Mouse (Mus musculus): ENCODE measurements around the gene Nos3. TPM values are rescaled to one million over a fixed set of nuclear protein-coding genes. Genes with fewer than 3 reads are reported as not detected.

The Nos3 gene
- polyA plus RNA-seq, 1 experiment from 2014 or later: 9.2 TPM

DNA sequence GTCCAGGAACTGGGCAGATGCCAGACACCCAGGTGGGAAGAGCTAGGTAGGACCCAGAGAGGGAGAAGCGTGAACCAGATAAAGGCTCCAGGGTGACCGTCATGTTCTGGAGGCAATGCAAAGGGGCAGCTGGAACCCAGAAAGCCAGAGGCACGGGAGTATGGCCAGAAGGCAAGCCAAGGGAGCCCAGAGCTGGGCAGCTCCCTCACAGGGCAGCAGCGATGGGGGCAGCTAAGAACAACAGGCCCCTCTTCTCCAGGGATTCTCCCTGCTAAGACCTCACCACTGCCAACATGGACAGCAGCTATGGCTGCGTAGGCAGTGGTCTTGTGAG is 34.7 kb upstream of the Nos3 start:
- Histone ChIP-seq H3K4me3 (no peak overlapping the region), H3K27ac (replicated peaks) (peak overlapping the region; percentile 81), H3K4me1 (peaks cover 26% of the 10 kb centered on the region), H3K4me2 (replicated peaks) (peak overlapping the region; percentile 56), H3K36me3 (peaks cover 26% of the 10 kb centered on the region), H3K9me3 (no peaks in the 10 kb centered on the region), H3K27me3 (peaks cover 17% of the 10 kb centered on the region; the same call in 1 of the 2 replicates), H3K9ac (replicated peaks) (peak overlapping the region; percentile 55)
- no peak for ATAC-seq (ENCODE audit: low FRiP score, low read depth)
- WGBS: 44% methylated on average over 5 of the region's 5 CpGs

DNA sequence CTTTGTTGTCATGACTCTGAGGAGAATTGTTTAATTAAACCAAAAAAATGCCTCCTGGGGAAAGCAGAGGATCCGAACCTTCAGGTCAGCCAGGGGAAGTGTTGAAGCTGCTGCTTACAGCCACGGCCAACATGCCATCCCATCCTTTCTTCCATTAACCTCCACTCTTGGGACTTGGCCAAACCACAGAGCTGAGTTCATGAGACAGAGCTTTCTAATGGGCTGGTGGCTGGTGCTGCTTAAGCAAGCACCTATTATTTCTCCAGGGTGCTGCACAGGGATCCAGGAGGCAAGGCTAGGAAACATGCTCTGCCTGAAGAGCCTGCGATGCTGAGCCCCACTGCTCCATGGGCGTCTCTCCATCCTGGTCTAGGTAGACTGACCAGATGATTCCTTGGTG is 32.2 kb upstream of the Nos3 start:
- 86% methylated on average over 4 of the region's 4 CpGs for WGBS
- ATAC-seq (ENCODE audit: low FRiP score, low read depth): no peak
- Histone ChIP-seq H3K4me1 (peaks cover 39% of the 10 kb centered on the region), H3K9ac (replicated peaks) (no peak overlapping the region), H3K4me3 (no peak overlapping the region), H3K36me3 (peaks cover 12% of the 10 kb centered on the region), H3K27me3 (peaks cover 5% of the 10 kb centered on the region; the same call in 1 of the 2 replicates), H3K4me2 (replicated peaks) (no peak overlapping the region), H3K27ac (replicated peaks) (no peak overlapping the region), H3K9me3 (no peaks in the 10 kb centered on the region)

DNA sequence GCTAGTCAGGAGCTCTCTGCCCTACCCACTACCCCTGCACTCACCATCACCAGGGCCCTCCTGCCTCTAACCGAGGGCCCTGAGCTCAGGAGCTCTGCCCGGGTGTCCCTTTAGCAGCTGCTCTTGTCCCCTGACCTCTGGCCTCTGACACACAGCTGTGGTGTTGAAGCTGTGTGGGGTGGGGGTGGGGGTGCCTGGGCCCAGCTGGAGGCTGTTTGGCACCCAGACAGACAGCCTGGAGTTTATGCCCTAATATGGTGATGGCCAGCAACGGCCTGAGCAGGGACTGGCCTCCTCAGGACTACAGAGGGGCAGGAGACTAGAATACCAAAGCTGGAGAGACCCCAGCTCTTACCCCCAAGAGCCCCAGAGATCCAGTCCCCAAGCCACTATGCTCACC is 29.9 kb upstream of the Nos3 start:
- Histone ChIP-seq H3K36me3 (peaks cover 12% of the 10 kb centered on the region), H3K27me3 (no peaks in the 10 kb centered on the region), H3K9me3 (no peaks in the 10 kb centered on the region), H3K27ac (replicated peaks) (no peak overlapping the region), H3K9ac (replicated peaks) (no peak overlapping the region), H3K4me3 (no peak overlapping the region), H3K4me1 (peaks cover 30% of the 10 kb centered on the region), H3K4me2 (replicated peaks) (no peak overlapping the region)
- ATAC-seq (ENCODE audit: low FRiP score, low read depth): no peak
- WGBS: 51% methylated on average over 3 of the region's 3 CpGs

DNA sequence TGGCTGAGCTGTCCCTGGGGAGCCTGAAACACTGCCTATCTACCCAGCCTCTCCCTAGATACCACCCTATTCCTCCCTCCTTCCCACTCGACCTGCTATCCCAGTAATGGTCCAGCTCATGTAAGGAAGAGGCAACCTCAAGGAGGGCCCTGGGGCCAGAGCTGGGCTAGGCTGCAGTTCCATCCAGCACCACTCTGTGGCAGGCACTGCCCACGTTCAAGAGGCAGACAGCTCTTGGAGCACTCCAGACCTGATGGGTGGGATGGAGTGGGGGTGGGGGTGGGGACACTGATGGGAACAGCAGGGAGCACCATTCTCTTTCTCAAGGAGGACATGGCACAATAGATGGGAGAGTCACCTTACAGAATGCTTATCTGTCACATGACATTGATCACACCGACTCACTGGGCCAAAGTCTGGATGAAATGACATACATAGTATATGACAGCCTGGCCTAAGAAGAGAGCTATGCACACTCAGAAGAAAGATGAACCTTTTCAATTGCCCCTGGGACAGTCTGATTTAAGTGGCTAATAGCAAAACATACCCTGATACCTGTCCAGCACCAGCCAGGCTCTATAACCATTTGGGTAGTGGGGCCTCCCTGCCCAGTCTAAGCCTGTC is 28.6 kb upstream of the Nos3 start:
- no peak overlapping the region for H3K9ac ChIP-seq (replicated peaks)
- H3K4me3 ChIP-seq: no peak overlapping the region
- no peaks in the 10 kb centered on the region for H3K9me3 ChIP-seq
- H3K27me3 ChIP-seq: no peaks in the 10 kb centered on the region
- 18% methylated on average over 3 of the region's 3 CpGs for whole genome bisulfite sequencing
- no peak overlapping the region for H3K4me2 ChIP-seq (replicated peaks)
- H3K4me1 ChIP-seq: peaks cover 25% of the 10 kb centered on the region
- H3K36me3 ChIP-seq: peaks cover 10% of the 10 kb centered on the region
- peak overlapping the region; percentile 52; the same call in 1 of the 2 replicates for H3K27ac ChIP-seq (replicated peaks)
- ATAC-seq (ENCODE audit: low FRiP score, low read depth): peak; percentile 81

DNA sequence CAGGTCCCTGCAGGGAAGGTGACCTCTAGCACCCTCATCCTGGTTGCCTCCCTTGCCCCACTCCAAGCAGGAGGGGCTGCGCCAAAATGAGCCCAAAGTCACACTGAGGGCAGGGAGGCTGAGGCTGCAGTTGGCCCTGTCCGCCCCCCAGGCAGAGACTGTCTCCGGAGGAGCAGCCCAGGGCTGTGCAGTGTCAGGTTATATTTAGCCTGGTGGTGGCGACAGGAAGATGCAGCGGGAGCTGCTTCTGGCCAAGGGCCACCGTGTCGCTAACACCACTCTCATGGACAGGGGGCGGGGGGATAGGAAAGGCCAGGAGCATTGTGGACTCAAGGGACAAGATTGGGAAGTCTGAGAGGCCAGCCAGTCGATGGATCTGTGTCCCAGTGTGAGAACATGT is 27.2 kb upstream of the Nos3 start:
- Histone ChIP-seq H3K4me3 (no peak overlapping the region), H3K36me3 (no peaks in the 10 kb centered on the region), H3K9ac (replicated peaks) (0 out of 2 replicates have a peak overlapping the region, but pooled peaks have one; percentile 24), H3K4me2 (replicated peaks) (no peak overlapping the region), H3K4me1 (peaks cover 37% of the 10 kb centered on the region), H3K27ac (replicated peaks) (peak overlapping the region; percentile 52; the same call in 1 of the 2 replicates), H3K9me3 (no peaks in the 10 kb centered on the region), H3K27me3 (no peaks in the 10 kb centered on the region)
- 0 out of 2 replicates have a peak, but pooled peaks have one; percentile 7 for ATAC-seq (ENCODE audit: low FRiP score, low read depth)
- WGBS: 31% methylated on average over 9 of the region's 9 CpGs

DNA sequence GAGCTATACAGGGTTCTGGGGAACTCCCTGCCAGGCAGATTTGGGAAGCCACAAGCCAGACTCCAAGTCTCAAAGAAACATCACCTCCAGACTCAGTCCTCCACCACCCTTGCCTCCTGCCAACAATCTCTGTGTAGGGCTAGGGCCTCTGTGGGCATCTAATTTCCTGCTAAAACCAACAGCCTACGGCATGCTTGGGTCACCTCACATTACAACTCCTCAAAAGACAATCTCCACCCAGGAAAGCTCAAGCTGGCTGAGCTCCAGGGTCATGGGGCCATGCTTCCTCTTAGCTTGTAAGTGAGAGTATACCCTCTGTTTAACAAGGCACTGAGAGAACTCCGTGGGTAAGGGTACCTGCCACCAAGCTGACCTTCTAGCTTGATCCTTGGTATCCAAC is 26.8 kb upstream of the Nos3 start:
- Histone ChIP-seq H3K27ac (replicated peaks) (peak overlapping the region; percentile 52; the same call in 1 of the 2 replicates), H3K9me3 (no peaks in the 10 kb centered on the region), H3K36me3 (no peaks in the 10 kb centered on the region), H3K4me3 (no peak overlapping the region), H3K4me1 (peaks cover 41% of the 10 kb centered on the region), H3K27me3 (no peaks in the 10 kb centered on the region), H3K9ac (replicated peaks) (no peak overlapping the region), H3K4me2 (replicated peaks) (no peak overlapping the region)
- 81% methylated on average over 2 of the region's 2 CpGs for WGBS
- no peak for ATAC-seq (ENCODE audit: low FRiP score, low read depth)

DNA sequence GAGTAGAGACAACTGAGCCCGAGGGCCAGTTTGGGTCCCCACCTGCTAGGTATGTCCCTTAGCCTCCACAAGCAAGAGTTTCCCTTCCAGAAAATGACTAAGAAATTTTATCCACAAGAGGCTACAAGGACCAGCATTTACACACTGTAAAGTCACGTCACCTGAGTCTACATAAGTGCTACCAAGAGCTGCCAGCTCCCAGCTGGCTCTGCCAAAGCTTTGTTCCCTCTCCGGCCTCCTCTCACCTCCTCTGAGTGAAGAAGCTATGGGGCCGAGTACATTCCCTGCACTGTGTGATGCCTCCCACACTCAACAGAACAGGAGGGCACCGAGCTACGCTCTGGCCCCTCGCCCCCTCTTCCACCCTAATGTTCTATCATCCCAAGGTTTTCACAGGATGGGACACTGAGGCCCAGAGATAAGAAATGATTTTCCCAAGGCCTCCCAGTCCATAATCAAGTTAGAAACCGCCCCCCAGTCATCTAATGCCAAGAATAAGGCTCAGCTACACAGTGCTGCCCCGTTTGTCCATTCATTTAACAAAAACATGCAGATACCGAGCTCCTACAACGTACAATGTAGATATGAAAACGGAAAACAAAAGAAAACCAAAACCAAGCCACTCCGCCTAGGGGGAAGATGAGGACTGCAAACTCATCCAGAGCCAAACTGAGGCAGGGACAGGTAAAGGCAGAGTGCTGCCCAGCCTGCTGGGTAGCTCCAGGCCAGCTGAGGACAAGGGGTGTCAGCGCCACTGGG is 22.2 kb upstream of the Nos3 start:
- Histone ChIP-seq H3K4me3 (no peak overlapping the region), H3K4me1 (peaks cover 54% of the 10 kb centered on the region)

DNA sequence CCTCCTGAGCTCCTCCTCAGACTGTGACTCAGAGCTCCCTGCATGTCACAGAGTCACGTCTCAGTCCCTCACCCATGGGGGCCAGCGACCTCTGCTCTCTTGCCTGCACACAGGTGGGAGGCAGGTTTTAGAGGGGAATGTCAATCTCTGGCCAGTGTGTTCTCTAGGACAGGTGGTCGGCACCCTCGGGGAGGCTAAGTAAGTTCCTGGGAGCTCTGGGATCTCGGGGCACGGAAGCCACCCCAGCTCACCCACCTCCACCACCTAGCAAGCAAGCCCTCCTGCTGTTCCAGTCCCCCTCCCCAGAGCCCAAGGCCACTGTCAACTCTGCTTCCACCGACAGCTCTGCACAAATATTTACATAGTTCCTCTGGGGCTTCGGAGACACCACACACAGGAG is 21.6 kb upstream of the Nos3 start:
- H3K27me3 ChIP-seq: peaks cover 22% of the 10 kb centered on the region
- no peak overlapping the region for H3K4me3 ChIP-seq
- H3K9me3 ChIP-seq: no peaks in the 10 kb centered on the region
- no peak for ATAC-seq (ENCODE audit: low FRiP score, low read depth)
- H3K9ac ChIP-seq (replicated peaks): no peak overlapping the region
- no peak overlapping the region for H3K4me2 ChIP-seq (replicated peaks)
- peak overlapping the region; percentile 95 for H3K27ac ChIP-seq (replicated peaks)
- peaks cover 52% of the 10 kb centered on the region for H3K4me1 ChIP-seq
- H3K36me3 ChIP-seq: 0 out of 2 replicates have a peak, but pooled peaks cover 4% of the 10 kb centered on the region
- WGBS: 50% methylated on average over 8 of the region's 8 CpGs

More for the DNA sequence above, 22.2 kb upstream of the Nos3 start:
- no peak for ATAC-seq (ENCODE audit: low FRiP score, low read depth)
- H3K27me3 ChIP-seq: peaks cover 16% of the 10 kb centered on the region
- peak overlapping the region; percentile 95 for H3K27ac ChIP-seq (replicated peaks)
- no peaks in the 10 kb centered on the region for H3K9me3 ChIP-seq
- no peak overlapping the region for H3K4me2 ChIP-seq (replicated peaks)
- no peak overlapping the region for H3K9ac ChIP-seq (replicated peaks)
- H3K36me3 ChIP-seq: 0 out of 2 replicates have a peak, but pooled peaks cover 4% of the 10 kb centered on the region
- WGBS: 80% methylated on average over 14 of the region's 14 CpGs

DNA sequence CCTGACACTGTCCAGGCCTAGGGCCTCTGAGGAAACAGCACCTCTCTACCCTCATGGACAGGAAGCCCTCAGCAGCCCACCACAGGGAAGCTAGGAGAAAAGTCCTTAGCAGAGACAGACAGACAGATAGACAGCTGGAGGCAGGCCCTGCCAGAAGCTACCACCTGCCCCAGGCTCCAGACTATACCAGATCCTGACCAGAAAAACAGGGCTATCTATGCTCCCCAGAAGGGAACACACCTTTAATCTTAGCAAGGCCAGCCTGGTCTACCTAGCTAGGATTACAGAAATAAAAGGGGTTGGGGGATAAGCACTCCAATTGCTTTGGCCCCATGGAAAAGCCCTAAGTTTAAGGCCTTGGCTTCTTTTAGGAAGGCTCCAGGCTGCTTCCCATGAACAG is 21.2 kb upstream of the Nos3 start:
- Histone ChIP-seq H3K4me1 (peaks cover 54% of the 10 kb centered on the region), H3K9me3 (no peaks in the 10 kb centered on the region), H3K27ac (replicated peaks) (peak overlapping the region; percentile 95), H3K36me3 (0 out of 2 replicates have a peak, but pooled peaks cover 4% of the 10 kb centered on the region), H3K4me3 (no peak overlapping the region), H3K9ac (replicated peaks) (no peak overlapping the region), H3K27me3 (peaks cover 23% of the 10 kb centered on the region), H3K4me2 (replicated peaks) (no peak overlapping the region; the same call in 1 of the 2 replicates)
- ATAC-seq (ENCODE audit: low FRiP score, low read depth): no peak

DNA sequence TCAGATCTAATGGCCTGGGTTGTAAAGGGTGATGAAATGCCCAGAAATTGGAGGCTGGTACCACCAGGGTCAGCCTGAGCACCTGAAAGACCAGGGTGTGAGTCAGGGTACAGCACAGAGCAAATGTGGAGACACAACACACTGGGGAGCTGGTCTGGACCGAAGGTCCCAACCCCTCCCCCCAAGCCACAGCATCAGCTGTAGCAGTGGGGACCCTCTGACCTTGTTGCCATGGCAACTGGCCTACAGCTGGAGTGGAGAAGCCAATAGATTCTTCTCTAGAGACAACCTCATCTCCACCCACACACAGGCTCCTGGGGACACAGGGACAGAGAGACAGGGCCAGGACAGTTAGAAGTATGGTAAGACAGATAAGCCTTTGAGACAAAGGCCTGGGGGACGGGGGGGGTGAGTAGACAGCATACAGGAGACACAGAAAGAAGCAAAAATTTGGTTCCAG is 20.6 kb upstream of the Nos3 start:
- no peaks in the 10 kb centered on the region for H3K9me3 ChIP-seq
- peaks cover 60% of the 10 kb centered on the region for H3K4me1 ChIP-seq
- H3K9ac ChIP-seq (replicated peaks): peak overlapping the region; percentile 54
- peaks cover 29% of the 10 kb centered on the region for H3K27me3 ChIP-seq
- peak overlapping the region; percentile 39 for H3K4me2 ChIP-seq (replicated peaks)
- WGBS: 5% methylated on average over 2 of the region's 2 CpGs
- peak; percentile 68 for ATAC-seq (ENCODE audit: low FRiP score, low read depth)
- 0 out of 2 replicates have a peak, but pooled peaks cover 4% of the 10 kb centered on the region for H3K36me3 ChIP-seq
- H3K27ac ChIP-seq (replicated peaks): peak overlapping the region; percentile 95
- no peak overlapping the region for H3K4me3 ChIP-seq

DNA sequence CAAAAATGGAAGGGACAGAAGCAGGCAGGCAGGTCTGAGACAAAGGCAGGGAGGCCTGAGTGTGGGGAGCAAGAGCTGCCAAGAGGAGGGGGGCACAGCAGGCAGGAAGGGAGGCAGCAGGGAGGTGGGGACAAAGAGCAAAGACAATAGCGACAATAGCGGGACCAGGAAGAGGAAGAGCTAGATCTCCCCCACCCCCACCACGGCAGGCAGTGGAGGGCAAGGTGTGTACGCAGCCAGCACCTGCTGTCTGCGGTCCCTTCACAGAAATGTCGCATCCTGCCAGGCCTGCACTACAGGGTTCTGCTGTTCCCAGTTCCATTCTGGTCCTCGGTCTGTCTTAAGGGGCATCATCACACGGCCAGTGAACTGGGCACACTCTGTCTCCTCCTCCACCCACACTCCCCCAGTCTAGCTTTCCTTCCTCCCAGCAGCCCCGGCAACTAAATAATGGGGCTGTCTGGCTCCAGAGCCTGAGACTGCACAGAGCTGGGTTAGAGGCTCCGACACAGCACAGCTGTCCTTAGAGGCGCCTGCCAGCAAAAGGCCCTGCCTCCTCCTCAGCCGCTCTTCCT is 20.0 kb upstream of the Nos3 start:
- peak; percentile 57 for ATAC-seq (ENCODE audit: low FRiP score, low read depth)
- no peaks in the 10 kb centered on the region for H3K9me3 ChIP-seq
- 6% methylated on average over 12 of the region's 12 CpGs for WGBS
- peak overlapping the region; percentile 54 for H3K9ac ChIP-seq (replicated peaks)
- H3K36me3 ChIP-seq: 0 out of 2 replicates have a peak, but pooled peaks cover 4% of the 10 kb centered on the region
- H3K4me1 ChIP-seq: peaks cover 65% of the 10 kb centered on the region
- peak overlapping the region; percentile 13; the same call in 1 of the 2 replicates for H3K4me3 ChIP-seq
- peak overlapping the region; percentile 39 for H3K4me2 ChIP-seq (replicated peaks)
- peaks cover 35% of the 10 kb centered on the region for H3K27me3 ChIP-seq
- peak overlapping the region; percentile 95 for H3K27ac ChIP-seq (replicated peaks)

DNA sequence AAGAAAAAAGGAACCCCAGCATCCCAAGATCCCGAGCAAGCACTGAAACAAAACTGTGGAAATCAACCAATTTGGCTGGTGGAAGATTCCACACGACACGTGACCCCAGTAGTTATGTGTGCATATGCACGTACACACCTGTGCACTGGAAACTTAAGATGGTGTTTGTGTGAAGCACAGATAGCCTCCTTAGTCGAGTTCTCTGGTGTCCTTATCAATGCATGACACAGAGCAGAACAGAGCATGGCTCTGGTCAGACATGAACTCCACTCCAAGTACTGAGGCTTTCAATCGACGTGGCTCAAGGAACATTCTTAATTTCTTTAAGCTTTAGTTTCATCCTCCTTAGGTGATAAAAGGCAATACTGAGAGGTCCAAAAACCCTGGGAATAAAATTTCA is 18.3 kb upstream of the Nos3 start:
- Histone ChIP-seq H3K9me3 (no peaks in the 10 kb centered on the region), H3K4me1 (peaks cover 78% of the 10 kb centered on the region), H3K4me2 (replicated peaks) (no peak overlapping the region), H3K9ac (replicated peaks) (no peak overlapping the region), H3K27ac (replicated peaks) (no peak overlapping the region), H3K4me3 (no peak overlapping the region), H3K27me3 (peaks cover 48% of the 10 kb centered on the region), H3K36me3 (0 out of 2 replicates have a peak, but pooled peaks cover 4% of the 10 kb centered on the region)
- WGBS: 92% methylated on average over 7 of the region's 7 CpGs
- ATAC-seq (ENCODE audit: low FRiP score, low read depth): no peak
